Mouse (Mus musculus): Measurements from ENCODE around the gene Zfp771. TPM values are rescaled to one million over a fixed set of nuclear protein-coding genes. Genes with fewer than 3 reads are reported as not detected.
A peak's percentile ranks its signal among the peaks of the same experiment; 100 is the strongest.

The Zfp771 gene
- polyA plus RNA-seq, 1 experiment from 2014 or later: 48.7 TPM

GRCm38 (mm10) chr7:127273118-127273923 is 29.2 kb downstream of the Zfp771 start:
- H3K9me3 ChIP-seq (ENCODE audit: control insufficient read depth, low read length): no peaks in the 10 kb centered on the region
- 11% methylated on average over 46 of the region's 50 CpGs for WGBS
- H3K4me3 ChIP-seq (ENCODE audit: low read length): peak overlapping the region; percentile 97
- peak overlapping the region; percentile 96 for H3K9ac ChIP-seq (ENCODE audit: low read length)
- H3K27me3 ChIP-seq (ENCODE audit: control insufficient read depth, insufficient read depth, low read depth, low read length): no peaks in the 10 kb centered on the region
- peaks cover 17% of the 10 kb centered on the region for H3K4me1 ChIP-seq (replicated peaks; ENCODE audit: control insufficient read depth, insufficient read depth, low read length)
- H3K4me2 ChIP-seq (ENCODE audit: low read depth, low read length): peak overlapping the region; percentile 91
- ATAC-seq (ENCODE audit: low read depth): peak; percentile 75
- H3K27ac ChIP-seq (ENCODE audit: low read length): peak overlapping the region; percentile 80
- peaks cover 15% of the 10 kb centered on the region; the same call in 1 of the 2 replicates for H3K36me3 ChIP-seq (ENCODE audit: control insufficient read depth, insufficient read depth, low read length)

- H3K9ac ChIP-seq (ENCODE audit: low read length): peak within 1 kb of the TSS; percentile 96
- no peaks in the 10 kb centered on the region for H3K27me3 ChIP-seq (ENCODE audit: control insufficient read depth, insufficient read depth, low read depth, low read length)
- H3K4me2 ChIP-seq (ENCODE audit: low read depth, low read length): peak within 1 kb of the TSS; percentile 91
- peaks cover 17% of the 10 kb centered on the region for H3K4me1 ChIP-seq (replicated peaks; ENCODE audit: control insufficient read depth, insufficient read depth, low read length)
- peaks cover 13% of the 10 kb centered on the region; the same call in 1 of the 2 replicates for H3K36me3 ChIP-seq (ENCODE audit: control insufficient read depth, insufficient read depth, low read length)
- peak within 1 kb of the TSS; percentile 97 for H3K4me3 ChIP-seq (ENCODE audit: low read length)
- ATAC-seq (ENCODE audit: low read depth): peak; percentile 93
- under 1% methylated on average over 39 of the region's 39 CpGs for WGBS
- H3K27ac ChIP-seq (ENCODE audit: low read length): peak within 1 kb of the TSS; percentile 80
- H3K9me3 ChIP-seq (ENCODE audit: control insufficient read depth, low read length): no peaks in the 10 kb centered on the region
Observed at GRCm38 (mm10) chr7:127273925-127274789, 30.1 kb downstream of the Zfp771 start, which contains the start of gene Sephs2. TSS of gene Sephs2 (minus strand) at chr7:127274055.

- peaks cover 5% of the 10 kb centered on the region; the same call in 1 of the 2 replicates for H3K36me3 ChIP-seq (ENCODE audit: control insufficient read depth, insufficient read depth, low read length)
- WGBS: 39% methylated on average over 5 of the region's 5 CpGs
- no peaks in the 10 kb centered on the region for H3K9me3 ChIP-seq (ENCODE audit: control insufficient read depth, low read length)
- H3K4me2 ChIP-seq (ENCODE audit: low read depth, low read length): no peak overlapping the region
- no peak overlapping the region for H3K27ac ChIP-seq (ENCODE audit: low read length)
- H3K27me3 ChIP-seq (ENCODE audit: control insufficient read depth, insufficient read depth, low read depth, low read length): no peaks in the 10 kb centered on the region
- H3K9ac ChIP-seq (ENCODE audit: low read length): no peak overlapping the region
- no peak for ATAC-seq (ENCODE audit: low read depth)
- H3K4me3 ChIP-seq (ENCODE audit: low read length): no peak overlapping the region
- H3K4me1 ChIP-seq (replicated peaks; ENCODE audit: control insufficient read depth, insufficient read depth, low read length): peaks cover 17% of the 10 kb centered on the region
Observed at GRCm38 (mm10) chr7:127276519-127276961, 32.5 kb downstream of the Zfp771 start.

- H3K27ac ChIP-seq (ENCODE audit: low read length): no peak overlapping the region
- H3K27me3 ChIP-seq (ENCODE audit: control insufficient read depth, insufficient read depth, low read depth, low read length): no peaks in the 10 kb centered on the region
- H3K36me3 ChIP-seq (ENCODE audit: control insufficient read depth, insufficient read depth, low read length): no peaks in the 10 kb centered on the region
- WGBS: 14% methylated on average over 8 of the region's 8 CpGs
- H3K4me1 ChIP-seq (replicated peaks; ENCODE audit: control insufficient read depth, insufficient read depth, low read length): peaks cover 5% of the 10 kb centered on the region; the same call in 1 of the 2 replicates
- H3K9me3 ChIP-seq (ENCODE audit: control insufficient read depth, low read length): no peaks in the 10 kb centered on the region
- ATAC-seq (ENCODE audit: low read depth): no peak
- H3K4me2 ChIP-seq (ENCODE audit: low read depth, low read length): no peak overlapping the region
- H3K4me3 ChIP-seq (ENCODE audit: low read length): no peak overlapping the region
- H3K9ac ChIP-seq (ENCODE audit: low read length): no peak overlapping the region
Observed at GRCm38 (mm10) chr7:127278311-127278710, 34.2 kb downstream of the Zfp771 start.

GRCm38 (mm10) chr7:127280092-127280491 is 36.0 kb downstream of the Zfp771 start:
- Histone ChIP-seq H3K27ac (ENCODE audit: low read length) (no peak overlapping the region), H3K4me3 (ENCODE audit: low read length) (no peak overlapping the region), H3K27me3 (ENCODE audit: control insufficient read depth, insufficient read depth, low read depth, low read length) (no peaks in the 10 kb centered on the region), H3K9ac (ENCODE audit: low read length) (no peak overlapping the region), H3K4me2 (ENCODE audit: low read depth, low read length) (no peak overlapping the region), H3K4me1 (replicated peaks; ENCODE audit: control insufficient read depth, insufficient read depth, low read length) (no peaks in the 10 kb centered on the region), H3K9me3 (ENCODE audit: control insufficient read depth, low read length) (no peaks in the 10 kb centered on the region), H3K36me3 (ENCODE audit: control insufficient read depth, insufficient read depth, low read length) (no peaks in the 10 kb centered on the region)
- no peak for ATAC-seq (ENCODE audit: low read depth)
- WGBS: 41% methylated on average over 3 of the region's 3 CpGs

- Histone ChIP-seq H3K4me2 (ENCODE audit: low read depth, low read length) (no peak overlapping the region), H3K9me3 (ENCODE audit: control insufficient read depth, low read length) (no peaks in the 10 kb centered on the region), H3K36me3 (ENCODE audit: control insufficient read depth, insufficient read depth, low read length) (no peaks in the 10 kb centered on the region), H3K4me3 (ENCODE audit: low read length) (no peak overlapping the region), H3K27me3 (ENCODE audit: control insufficient read depth, insufficient read depth, low read depth, low read length) (no peaks in the 10 kb centered on the region), H3K4me1 (replicated peaks; ENCODE audit: control insufficient read depth, insufficient read depth, low read length) (no peaks in the 10 kb centered on the region), H3K27ac (ENCODE audit: low read length) (no peak overlapping the region), H3K9ac (ENCODE audit: low read length) (no peak overlapping the region)
- no peak for ATAC-seq (ENCODE audit: low read depth)
- WGBS: 37% methylated on average over 4 of the region's 4 CpGs
Observed at GRCm38 (mm10) chr7:127281114-127281513, 37.0 kb downstream of the Zfp771 start.

- Histone ChIP-seq H3K4me2 (ENCODE audit: low read depth, low read length) (no peak overlapping the region), H3K4me3 (ENCODE audit: low read length) (no peak overlapping the region), H3K27me3 (ENCODE audit: control insufficient read depth, insufficient read depth, low read depth, low read length) (no peaks in the 10 kb centered on the region), H3K4me1 (replicated peaks; ENCODE audit: control insufficient read depth, insufficient read depth, low read length) (no peaks in the 10 kb centered on the region), H3K9me3 (ENCODE audit: control insufficient read depth, low read length) (no peaks in the 10 kb centered on the region), H3K27ac (ENCODE audit: low read length) (no peak overlapping the region), H3K36me3 (ENCODE audit: control insufficient read depth, insufficient read depth, low read length) (no peaks in the 10 kb centered on the region), H3K9ac (ENCODE audit: low read length) (no peak overlapping the region)
- 79% methylated on average over 2 of the region's 2 CpGs for WGBS
- no peak for ATAC-seq (ENCODE audit: low read depth)
Observed at GRCm38 (mm10) chr7:127282190-127282589, 38.1 kb downstream of the Zfp771 start.

- Histone ChIP-seq H3K36me3 (ENCODE audit: control insufficient read depth, insufficient read depth, low read length) (no peaks in the 10 kb centered on the region), H3K27ac (ENCODE audit: low read length) (no peak overlapping the region), H3K27me3 (ENCODE audit: control insufficient read depth, insufficient read depth, low read depth, low read length) (no peaks in the 10 kb centered on the region), H3K4me2 (ENCODE audit: low read depth, low read length) (no peak overlapping the region), H3K4me3 (ENCODE audit: low read length) (no peak overlapping the region), H3K4me1 (replicated peaks; ENCODE audit: control insufficient read depth, insufficient read depth, low read length) (no peaks in the 10 kb centered on the region), H3K9me3 (ENCODE audit: control insufficient read depth, low read length) (peaks cover 4% of the 10 kb centered on the region; the same call in 1 of the 2 replicates), H3K9ac (ENCODE audit: low read length) (no peak overlapping the region)
- ATAC-seq (ENCODE audit: low read depth): no peak
- WGBS: 52% methylated on average over 6 of the region's 10 CpGs
Observed at GRCm38 (mm10) chr7:127285154-127285553, 41.1 kb downstream of the Zfp771 start.

GRCm38 (mm10) chr7:127287940-127288339 is 43.9 kb downstream of the Zfp771 start:
- Histone ChIP-seq H3K27ac (ENCODE audit: low read length) (no peak overlapping the region), H3K4me2 (ENCODE audit: low read depth, low read length) (no peak overlapping the region), H3K36me3 (ENCODE audit: control insufficient read depth, insufficient read depth, low read length) (no peaks in the 10 kb centered on the region), H3K9me3 (ENCODE audit: control insufficient read depth, low read length) (peaks cover 4% of the 10 kb centered on the region; the same call in 1 of the 2 replicates), H3K27me3 (ENCODE audit: control insufficient read depth, insufficient read depth, low read depth, low read length) (no peaks in the 10 kb centered on the region), H3K4me1 (replicated peaks; ENCODE audit: control insufficient read depth, insufficient read depth, low read length) (no peaks in the 10 kb centered on the region), H3K4me3 (ENCODE audit: low read length) (no peak overlapping the region), H3K9ac (ENCODE audit: low read length) (no peak overlapping the region)
- WGBS: 64% methylated on average over 1 of the region's 1 CpGs
- ATAC-seq (ENCODE audit: low read depth): no peak

Measured in lung, embryonic 16.5 days (tissue).